Mouse (Mus musculus): ENCODE results near the gene Snx21.

Snx21 gene

GRCm38 (mm10) chr2:164785481-164786387 lies at the start of gene Snx21:
Gene Snx21, plus strand, starts transcription at chr2:164785823.
- DNase-seq = peak; percentile 93 to 95

- DNase-seq = peak in 1 of 2 experiments; percentile 50
These were observed 48.1 kb upstream of the Snx21 start for GRCm38 (mm10) chr2:164737377-164738090.

DNA sequence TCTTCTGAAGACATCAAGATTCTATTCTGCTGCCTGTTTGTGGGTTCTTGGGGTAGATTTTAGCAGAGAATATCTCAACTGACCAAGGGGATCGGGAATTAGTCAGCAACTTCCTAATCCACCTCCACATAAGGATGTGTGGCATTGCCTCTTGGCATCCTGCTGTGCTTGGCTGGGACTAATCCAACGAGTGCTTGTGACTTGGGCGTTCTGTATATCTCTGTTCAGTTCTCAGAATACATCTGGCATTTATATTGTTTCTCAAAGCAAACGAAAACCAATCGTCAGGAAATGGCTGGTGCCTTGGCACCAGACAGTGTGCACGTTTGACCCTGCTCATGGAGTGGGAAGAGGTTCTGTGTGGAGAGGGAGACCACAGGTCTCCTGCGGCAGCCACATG lies 45.7 kb upstream of the Snx21 start:
- DNase-seq = no peak

- no peak for DNase-seq
These were observed 40.6 kb upstream of the Snx21 start for GRCm38 (mm10) chr2:164744987-164745386.

- DNase-seq = peak; percentile 90 to 92
These were observed 39.7 kb upstream of the Snx21 start, which contains the start of the genes Wfdc3 and Dnttip1 for GRCm38 (mm10) chr2:164745843-164746479. Gene Wfdc3, minus strand, starts transcription at chr2:164745931. Gene Dnttip1, plus strand, starts transcription at chr2:164745983.

DNA sequence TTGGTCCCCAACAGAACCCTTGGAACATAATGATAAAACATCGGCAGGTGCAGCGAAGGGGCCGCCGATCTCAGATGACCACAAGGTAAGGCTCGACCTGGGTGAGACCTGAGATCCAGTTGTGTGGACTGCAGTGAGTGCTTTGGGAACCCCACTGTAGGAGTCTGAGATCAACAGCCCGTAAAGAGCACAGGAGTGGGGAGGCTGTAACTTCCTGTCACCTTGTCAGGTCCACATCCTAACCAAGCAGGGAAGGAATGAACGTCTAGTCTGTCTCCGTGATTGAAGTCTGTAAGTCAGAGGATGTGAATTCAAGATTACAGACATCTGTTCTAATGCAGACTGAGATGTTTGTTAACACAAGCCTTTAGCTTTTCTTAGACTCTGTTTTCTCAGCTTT lies 38.9 kb upstream of the Snx21 start:
- DNase-seq = no peak

GRCm38 (mm10) chr2:164748191-164748590 lies 37.4 kb upstream of the Snx21 start:
- DNase-seq = no peak

DNA sequence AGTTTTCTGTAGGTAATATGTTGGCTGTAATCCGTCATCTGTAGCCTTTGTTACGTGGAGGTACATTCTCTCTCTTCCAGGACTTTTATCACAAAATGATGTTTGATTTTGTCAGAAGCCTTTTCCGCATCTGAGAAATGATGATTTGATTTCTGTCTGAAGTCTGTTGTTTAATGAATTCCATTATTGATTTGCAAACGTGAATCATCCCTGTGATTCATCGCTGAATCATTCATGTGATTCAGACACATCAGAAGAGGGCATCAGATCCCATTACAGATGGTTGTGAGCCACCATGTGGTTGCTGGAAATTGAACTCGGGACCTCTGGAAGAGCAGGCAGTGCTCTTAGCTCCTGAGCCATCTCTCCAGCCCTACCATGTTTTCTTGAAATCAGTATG lies 36.6 kb upstream of the Snx21 start:
- DNase-seq = no peak

DNA sequence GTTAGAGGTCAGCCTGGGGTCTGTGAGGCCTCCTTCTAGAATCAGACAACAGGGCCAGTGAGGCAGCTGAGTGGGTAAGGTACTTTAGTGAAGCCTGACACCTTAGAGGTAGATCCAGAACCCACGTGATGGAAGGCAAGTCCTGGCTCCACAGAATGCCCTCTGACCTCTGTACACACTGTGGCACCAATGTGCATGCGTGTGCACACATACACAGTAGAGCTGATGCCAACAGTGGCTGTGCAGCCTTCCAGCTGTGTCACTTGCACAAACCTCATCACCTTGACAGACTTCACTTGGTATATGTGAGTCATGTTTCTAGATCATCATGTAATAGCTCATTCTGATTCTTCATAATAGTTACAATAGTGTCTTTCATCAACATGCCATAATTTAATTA lies 33.2 kb upstream of the Snx21 start:
- no peak for DNase-seq

GRCm38 (mm10) chr2:164754105-164754504 lies 31.5 kb upstream of the Snx21 start:
- no peak for DNase-seq

GRCm38 (mm10) chr2:164754800-164755199 lies 30.8 kb upstream of the Snx21 start:
- no peak for DNase-seq

DNA sequence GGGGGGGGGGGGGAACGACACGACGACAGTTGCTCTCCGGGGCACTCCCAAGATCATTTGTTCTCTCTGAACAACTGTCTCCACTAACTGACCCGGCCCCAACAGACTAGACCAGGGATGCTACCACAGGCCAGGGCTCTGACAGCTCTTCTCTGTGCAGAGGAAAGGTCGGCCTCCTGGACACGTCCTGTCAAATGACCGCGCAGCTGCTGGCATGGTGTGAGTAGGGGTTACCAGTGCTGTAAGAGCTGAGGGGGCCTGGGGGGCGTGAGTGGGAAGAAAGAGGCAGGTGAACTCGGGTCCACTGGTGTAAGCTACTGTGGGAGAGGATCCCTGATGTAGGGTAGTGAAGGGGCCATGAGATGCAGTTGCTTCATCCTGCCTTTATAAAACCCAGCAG lies 27.8 kb upstream of the Snx21 start:
- no peak for DNase-seq

DNA sequence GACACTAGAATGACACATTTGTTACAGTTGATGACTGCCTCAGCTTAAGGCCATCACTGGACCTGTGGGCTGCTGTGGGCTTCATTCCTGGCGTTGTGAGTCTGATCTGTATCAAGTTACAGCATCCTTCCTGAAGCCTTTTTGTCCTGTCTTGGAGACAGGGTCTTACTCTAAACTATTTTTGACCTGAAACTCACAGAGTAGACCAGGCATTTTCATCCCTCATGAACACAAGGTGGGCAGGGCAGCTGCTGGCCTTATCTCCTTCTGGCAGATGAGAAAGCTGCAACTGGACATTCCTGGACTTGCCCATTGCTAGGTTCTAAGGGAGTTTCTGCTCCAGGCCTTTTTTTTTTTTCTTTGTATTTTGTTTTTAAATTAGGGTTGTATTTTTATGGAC lies 26.9 kb upstream of the Snx21 start:
- DNase-seq = no peak

DNA sequence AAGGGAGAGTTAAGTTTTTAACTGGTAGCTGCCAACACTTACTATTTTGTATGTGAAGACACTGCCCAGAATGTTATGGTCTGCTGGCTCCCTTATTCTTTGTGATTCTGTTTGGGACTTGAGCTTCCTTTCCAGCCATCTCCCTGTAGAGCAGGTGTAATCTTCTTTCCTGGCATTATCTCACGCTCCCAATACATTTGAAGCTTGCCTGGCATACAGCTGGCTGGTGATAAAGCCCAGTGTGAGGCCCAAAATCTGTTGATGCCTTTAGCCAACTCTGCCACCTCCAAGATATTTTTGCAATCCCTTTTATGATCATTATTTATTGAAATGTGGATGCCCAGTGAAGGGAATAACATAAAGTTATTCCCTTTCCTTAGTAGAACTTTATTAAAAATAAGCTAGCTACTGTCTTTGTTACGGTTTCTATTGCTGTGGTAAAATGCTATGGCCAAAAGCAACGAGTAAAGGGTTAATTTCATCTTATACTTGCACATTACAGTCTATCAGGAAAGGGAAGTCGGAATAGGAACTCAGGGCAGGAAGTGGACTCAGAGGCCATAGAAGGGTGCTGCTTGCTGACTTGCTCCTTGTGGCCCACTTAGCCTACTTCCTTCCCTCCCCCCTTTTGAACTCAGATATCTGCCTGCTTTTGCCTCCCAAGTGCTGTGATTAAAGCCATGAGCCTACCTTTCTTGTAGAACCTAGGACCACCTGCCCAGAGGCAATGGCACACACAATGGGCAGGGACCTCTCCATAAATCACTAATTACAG lies 25.4 kb upstream of the Snx21 start:
- DNase-seq = no peak

DNA sequence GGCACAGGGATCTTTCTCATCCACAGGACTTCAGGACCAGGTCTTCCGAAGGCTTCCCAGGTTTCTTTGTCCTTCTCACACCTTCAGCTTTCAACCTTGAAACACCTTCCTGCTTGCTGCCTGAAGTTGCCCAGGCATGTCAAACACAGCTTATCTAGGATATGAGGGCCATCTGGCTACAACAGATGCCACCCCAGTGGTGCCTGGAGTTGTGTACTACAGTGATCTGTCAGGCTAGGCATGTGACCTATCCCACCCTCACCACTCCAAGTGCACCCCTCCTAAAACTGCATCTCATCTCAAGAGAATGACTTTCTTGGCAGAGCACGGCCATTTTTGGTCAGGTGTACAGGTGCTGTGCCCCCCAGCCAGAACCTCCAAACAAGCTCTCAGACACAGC lies 24.1 kb upstream of the Snx21 start:
- no peak for DNase-seq

- DNase-seq = no peak
These were observed 23.7 kb upstream of the Snx21 start for GRCm38 (mm10) chr2:164761971-164762370.

GRCm38 (mm10) chr2:164762593-164762992 lies 23.0 kb upstream of the Snx21 start:
- no peak for DNase-seq

- no peak for DNase-seq
These were observed 19.8 kb upstream of the Snx21 start for GRCm38 (mm10) chr2:164765841-164766240.

DNA sequence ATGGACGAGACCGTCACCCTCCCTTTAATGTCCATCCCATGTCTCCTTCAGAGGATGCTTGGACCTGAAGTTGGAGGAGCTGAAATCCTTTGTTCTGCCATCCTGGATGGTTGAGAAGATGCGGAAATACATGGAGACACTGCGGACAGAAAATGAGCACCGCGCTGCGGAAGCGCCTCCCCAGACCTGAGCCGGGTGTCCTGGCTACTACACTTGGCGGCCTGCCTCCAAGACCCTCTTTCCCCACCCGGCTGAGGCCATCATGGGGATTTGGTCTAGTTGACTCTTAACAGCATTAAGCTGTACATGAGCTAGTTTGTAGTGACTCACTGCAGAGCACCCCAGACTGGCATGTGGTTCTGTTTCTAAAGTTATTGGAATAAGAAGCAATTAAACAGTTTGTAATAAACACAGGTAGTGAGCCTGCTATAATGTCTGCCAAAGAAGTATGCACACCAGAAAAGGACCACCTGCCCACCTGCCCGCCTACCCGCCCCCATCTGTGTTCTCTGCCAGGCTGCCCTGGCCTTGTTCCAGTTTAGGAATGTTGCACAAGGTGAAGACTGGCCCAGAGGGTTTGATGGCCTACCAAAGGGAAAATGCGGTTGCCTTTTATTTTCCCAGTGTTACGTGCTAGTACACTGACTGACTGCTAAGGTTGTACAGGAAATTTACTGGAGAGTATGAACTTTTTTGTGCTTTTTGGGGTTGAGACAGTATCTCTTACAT lies 17.6 kb upstream of the Snx21 start:
- DNase-seq = no peak

- DNase-seq = peak; percentile 99
These were observed 16.2 kb upstream of the Snx21 start, which contains the start of gene Ube2c for GRCm38 (mm10) chr2:164769258-164770037. Gene Ube2c, plus strand, starts transcription at chr2:164769898.

DNA sequence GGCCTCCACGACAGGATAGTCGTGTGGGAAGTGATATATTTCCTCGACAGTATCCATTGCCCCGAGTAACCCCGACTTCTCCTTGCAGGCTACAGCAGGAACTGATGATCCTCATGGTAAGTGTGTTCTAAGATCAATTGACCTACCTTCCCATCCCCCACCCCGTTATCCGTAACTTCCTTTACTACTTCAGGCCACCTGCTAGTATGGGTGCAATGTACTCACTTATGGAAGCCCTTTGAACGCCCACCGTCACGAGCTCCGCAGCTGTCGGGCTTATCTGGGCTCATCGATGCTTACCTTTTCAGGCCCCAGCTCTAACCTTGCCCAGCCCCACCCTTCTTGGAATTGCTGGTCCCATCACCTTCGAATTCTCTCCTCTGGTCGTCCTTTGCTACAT lies 15.3 kb upstream of the Snx21 start:
- DNase-seq = no peak
